Mouse (Mus musculus): ENCODE measurements at regions not wholly inside any gene's neighbourhood (a gene's known extent, or its start where the extent isn't known, plus 50 kb on each side); places are given as distances from the start of the nearest gene placed in this dataset.

GRCm38 (mm10) chr12:80002474-80003125 lies 110.2 kb downstream of the Zfp36l1 start:
- TF ChIP-seq POLR2A (IDR thresholded peaks at IDR 0.05; ENCODE audit: low read depth, low read length) (no peak), CTCF (IDR thresholded peaks at IDR 0.05; ENCODE audit: extremely low read depth, insufficient read length, insufficient replicate concordance, low read depth, low read length) (no peak)

All from small intestine, adult 2 months (tissue).